Mouse (Mus musculus): ENCODE measurements around the gene Ccdc60.

DNA sequence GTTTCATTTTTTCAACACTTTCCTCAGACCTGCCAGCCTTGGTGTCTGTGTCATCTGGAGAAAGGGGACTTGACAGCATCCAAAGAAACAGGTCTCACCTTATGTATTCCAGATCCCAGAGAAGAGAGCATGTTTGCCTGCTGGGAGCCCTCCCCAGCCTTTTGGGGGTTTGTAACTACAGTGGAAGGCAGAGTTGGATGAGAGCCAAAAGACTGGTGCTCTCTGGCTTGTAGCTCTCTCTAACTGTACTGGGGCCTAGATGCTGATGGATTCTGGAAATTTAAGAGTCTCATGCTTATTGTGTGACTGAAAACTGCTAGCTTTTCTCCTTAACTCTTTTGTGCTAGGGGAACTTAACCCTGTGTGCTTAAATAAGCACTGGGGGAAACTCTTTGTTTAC lies 47.4 kb upstream of the Ccdc60 start:
- TF ChIP-seq POLR2A (IDR thresholded peaks at IDR 0.05; ENCODE audit: borderline replicate concordance, control insufficient read depth, low read depth, low read length), result no peak
- no peak for TF ChIP-seq CTCF (IDR thresholded peaks at IDR 0.05; ENCODE audit: control insufficient read depth, insufficient read depth, low read length)
